Mouse (Mus musculus): ENCODE measurements around the gene Polr2a. TPM values are rescaled to one million over a fixed set of nuclear protein-coding genes. Genes with fewer than 3 reads are reported as not detected.

The Polr2a gene
- polyA plus RNA-seq, 1 experiment from 2014 or later = 29.0 TPM

DNA sequence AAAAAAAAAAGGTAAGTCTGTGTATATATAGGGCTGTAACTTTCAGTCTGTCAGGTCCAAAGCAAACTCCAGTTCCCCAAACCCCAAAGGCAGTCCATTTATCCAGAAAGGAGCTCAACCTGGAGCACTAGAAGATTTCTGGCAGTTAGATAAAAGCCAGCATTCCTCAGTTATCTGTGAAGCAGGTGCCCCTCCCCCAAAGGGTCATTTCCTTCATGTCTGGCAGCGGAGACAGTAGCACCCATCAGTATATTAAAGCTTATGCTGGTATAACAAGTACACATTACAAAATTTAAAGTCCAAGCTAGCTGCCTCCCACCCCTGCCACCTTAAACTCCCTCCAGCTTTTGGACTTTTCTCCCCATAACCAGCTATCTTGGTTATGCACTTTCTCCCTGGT lies 58.8 kb downstream of the Polr2a start:
- Histone ChIP-seq H3K4me1 (ENCODE audit: control insufficient read depth, insufficient read depth, low read length) (peaks cover 17% of the 10 kb centered on the region), H3K9ac (ENCODE audit: low read depth, low read length) (no peak overlapping the region; the same call in 1 of the 2 replicates), H3K27ac (ENCODE audit: low read depth, low read length) (no peak overlapping the region), H3K4me2 (peak overlapping the region; percentile 3; the same call in 1 of the 2 replicates), H3K36me3 (ENCODE audit: control insufficient read depth, insufficient read depth, low read length) (no peaks in the 10 kb centered on the region), H3K9me3 (replicated peaks; ENCODE audit: control insufficient read depth, low read length) (no peaks in the 10 kb centered on the region), H3K4me3 (ENCODE audit: low read depth, low read length) (no peak overlapping the region), H3K27me3 (ENCODE audit: control insufficient read depth, insufficient read depth, low read length) (no peaks in the 10 kb centered on the region)
- 16% methylated on average over 1 of the region's 1 CpGs for WGBS (ENCODE audit: insufficient replicate concordance)
- no peak for ATAC-seq (replicated peaks; ENCODE audit: insufficient number of reproducible peaks, low FRiP score, low TSS enrichment)

DNA sequence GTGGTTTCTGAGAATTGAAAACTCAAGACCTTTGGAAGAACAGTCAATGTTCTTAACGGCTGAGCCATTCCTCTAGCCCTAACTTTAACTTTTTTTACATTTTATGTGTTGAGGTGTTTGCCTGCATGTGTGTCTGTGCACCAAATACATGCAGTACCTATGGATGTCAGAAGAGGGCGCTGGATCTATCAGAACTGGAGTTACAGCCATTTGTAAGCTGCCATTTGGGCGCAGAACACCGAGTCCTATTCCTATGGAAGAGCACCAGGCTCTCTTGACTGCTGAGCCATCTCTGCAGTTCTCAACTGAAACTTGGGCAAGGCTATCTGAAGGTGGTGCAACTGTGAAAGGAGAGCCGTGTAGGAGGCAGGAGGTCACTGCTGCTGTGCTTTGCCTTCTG lies 59.9 kb downstream of the Polr2a start:
- H3K4me3 ChIP-seq (ENCODE audit: low read depth, low read length) = no peak overlapping the region
- H3K27ac ChIP-seq (ENCODE audit: low read depth, low read length) = no peak overlapping the region
- H3K36me3 ChIP-seq (ENCODE audit: control insufficient read depth, insufficient read depth, low read length) = no peaks in the 10 kb centered on the region
- no peak overlapping the region for H3K9ac ChIP-seq (ENCODE audit: low read depth, low read length)
- H3K9me3 ChIP-seq (replicated peaks; ENCODE audit: control insufficient read depth, low read length) = no peaks in the 10 kb centered on the region
- 72% methylated on average over 5 of the region's 5 CpGs for WGBS (ENCODE audit: insufficient replicate concordance)
- no peaks in the 10 kb centered on the region for H3K27me3 ChIP-seq (ENCODE audit: control insufficient read depth, insufficient read depth, low read length)
- H3K4me2 ChIP-seq = no peak overlapping the region
- no peak for ATAC-seq (replicated peaks; ENCODE audit: insufficient number of reproducible peaks, low FRiP score, low TSS enrichment)
- peaks cover 17% of the 10 kb centered on the region for H3K4me1 ChIP-seq (ENCODE audit: control insufficient read depth, insufficient read depth, low read length)

- no peaks in the 10 kb centered on the region for H3K9me3 ChIP-seq (replicated peaks; ENCODE audit: control insufficient read depth, low read length)
- ATAC-seq (replicated peaks; ENCODE audit: insufficient number of reproducible peaks, low FRiP score, low TSS enrichment) = no peak
- peaks cover 20% of the 10 kb centered on the region for H3K4me1 ChIP-seq (ENCODE audit: control insufficient read depth, insufficient read depth, low read length)
- no peak overlapping the region for H3K27ac ChIP-seq (ENCODE audit: low read depth, low read length)
- 81% methylated on average over 3 of the region's 3 CpGs for WGBS (ENCODE audit: insufficient replicate concordance)
- no peaks in the 10 kb centered on the region for H3K36me3 ChIP-seq (ENCODE audit: control insufficient read depth, insufficient read depth, low read length)
- no peak overlapping the region for H3K4me2 ChIP-seq
- no peak overlapping the region for H3K4me3 ChIP-seq (ENCODE audit: low read depth, low read length)
- H3K9ac ChIP-seq (ENCODE audit: low read depth, low read length) = no peak overlapping the region
- H3K27me3 ChIP-seq (ENCODE audit: control insufficient read depth, insufficient read depth, low read length) = no peaks in the 10 kb centered on the region
These were observed 61.0 kb downstream of the Polr2a start for GRCm38 (mm10) chr11:69697396-69697795.

GRCm38 (mm10) chr11:69695361-69696181 lies 62.9 kb downstream of the Polr2a start, which contains the start of the genes Tnfsf12 and Tnfsfm13:
Tnfsf12 (minus strand) TSS chr11:69695849.
Tnfsfm13 (minus strand) TSS chr11:69696098.
- peak within 1 kb of the TSS; percentile 64 for H3K27ac ChIP-seq (ENCODE audit: low read depth, low read length)
- peak within 1 kb of the TSS; percentile 62 for H3K4me3 ChIP-seq (ENCODE audit: low read depth, low read length)
- H3K27me3 ChIP-seq (ENCODE audit: control insufficient read depth, insufficient read depth, low read length) = no peaks in the 10 kb centered on the region
- peak within 1 kb of the TSS; percentile 83 for H3K4me2 ChIP-seq
- peak within 1 kb of the TSS; percentile 85 for H3K9ac ChIP-seq (ENCODE audit: low read depth, low read length)
- ATAC-seq (replicated peaks; ENCODE audit: insufficient number of reproducible peaks, low FRiP score, low TSS enrichment) = peak; percentile 66; the same call in 1 of the 2 replicates
- H3K36me3 ChIP-seq (ENCODE audit: control insufficient read depth, insufficient read depth, low read length) = no peaks in the 10 kb centered on the region
- H3K4me1 ChIP-seq (ENCODE audit: control insufficient read depth, insufficient read depth, low read length) = peaks cover 20% of the 10 kb centered on the region
- under 1% methylated on average over 40 of the region's 41 CpGs for WGBS (ENCODE audit: insufficient replicate concordance)
- no peaks in the 10 kb centered on the region for H3K9me3 ChIP-seq (replicated peaks; ENCODE audit: control insufficient read depth, low read length)

GRCm38 (mm10) chr11:69695046-69695360 lies 63.4 kb downstream of the Polr2a start:
- Histone ChIP-seq H3K27me3 (ENCODE audit: control insufficient read depth, insufficient read depth, low read length) (no peaks in the 10 kb centered on the region), H3K4me3 (ENCODE audit: low read depth, low read length) (peak overlapping the region; percentile 62), H3K27ac (ENCODE audit: low read depth, low read length) (peak overlapping the region; percentile 64), H3K9me3 (replicated peaks; ENCODE audit: control insufficient read depth, low read length) (no peaks in the 10 kb centered on the region), H3K9ac (ENCODE audit: low read depth, low read length) (peak overlapping the region; percentile 85; the same call in 1 of the 2 replicates), H3K4me2 (peak overlapping the region; percentile 83), H3K4me1 (ENCODE audit: control insufficient read depth, insufficient read depth, low read length) (peaks cover 18% of the 10 kb centered on the region), H3K36me3 (ENCODE audit: control insufficient read depth, insufficient read depth, low read length) (no peaks in the 10 kb centered on the region)
- ATAC-seq (replicated peaks; ENCODE audit: insufficient number of reproducible peaks, low FRiP score, low TSS enrichment) = no peak
- 25% methylated on average over 6 of the region's 6 CpGs for WGBS (ENCODE audit: insufficient replicate concordance)

DNA sequence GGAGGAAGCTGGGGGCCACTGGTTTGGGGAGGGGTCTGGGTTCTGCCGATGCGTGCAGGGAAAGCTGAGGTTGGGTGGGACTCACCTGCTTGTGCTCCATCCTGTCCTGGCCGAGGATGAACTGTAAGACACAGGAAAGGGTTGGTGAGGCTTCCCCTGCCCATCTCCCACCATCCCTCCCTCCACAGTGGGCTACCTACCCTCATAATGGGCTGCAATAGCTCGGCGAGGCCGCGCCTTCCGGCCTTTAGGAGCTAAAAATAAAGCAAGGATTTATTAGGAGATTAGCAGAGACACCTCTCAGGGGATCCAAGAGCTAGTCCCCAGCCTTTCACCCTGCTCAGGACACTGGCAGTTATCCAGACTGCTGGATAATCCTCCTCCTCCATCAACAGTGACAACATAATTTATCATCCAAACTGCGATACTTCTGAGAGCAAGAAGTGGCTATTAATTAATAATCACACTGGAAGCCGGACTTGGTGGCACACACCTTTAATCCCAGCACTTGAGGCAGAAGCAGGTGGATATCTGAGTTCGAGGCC lies 64.9 kb downstream of the Polr2a start:
- no peak overlapping the region for H3K27ac ChIP-seq (ENCODE audit: low read depth, low read length)

DNA sequence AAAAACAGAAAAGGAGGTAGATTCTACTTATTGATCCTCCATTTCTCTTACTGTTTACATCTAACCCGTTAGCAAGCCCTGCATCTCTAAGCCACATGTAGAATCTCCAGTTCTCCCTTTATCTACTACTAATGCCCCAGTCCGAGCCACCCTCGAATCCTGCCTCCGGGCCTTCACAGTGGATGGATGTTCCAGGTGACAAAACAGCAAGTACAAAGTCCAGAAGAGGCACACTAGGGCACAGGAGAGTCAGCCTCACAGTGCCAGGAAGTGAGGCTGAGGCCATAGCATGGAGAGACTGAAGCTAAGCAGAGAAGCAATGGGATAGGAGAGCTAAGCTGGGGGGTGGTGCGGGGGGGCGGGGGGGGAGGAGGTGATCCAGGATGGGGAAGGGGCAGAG lies 65.6 kb downstream of the Polr2a start:
- Histone ChIP-seq H3K36me3 (ENCODE audit: control insufficient read depth, insufficient read depth, low read length) (no peaks in the 10 kb centered on the region), H3K9me3 (replicated peaks; ENCODE audit: control insufficient read depth, low read length) (no peaks in the 10 kb centered on the region), H3K9ac (ENCODE audit: low read depth, low read length) (no peak overlapping the region), H3K27me3 (ENCODE audit: control insufficient read depth, insufficient read depth, low read length) (no peaks in the 10 kb centered on the region), H3K4me2 (no peak overlapping the region), H3K4me1 (ENCODE audit: control insufficient read depth, insufficient read depth, low read length) (peaks cover 12% of the 10 kb centered on the region), H3K4me3 (ENCODE audit: low read depth, low read length) (no peak overlapping the region), H3K27ac (ENCODE audit: low read depth, low read length) (no peak overlapping the region)
- WGBS (ENCODE audit: insufficient replicate concordance) = 80% methylated on average over 6 of the region's 6 CpGs
- no peak for ATAC-seq (replicated peaks; ENCODE audit: insufficient number of reproducible peaks, low FRiP score, low TSS enrichment)

More for the DNA sequence above, 64.9 kb downstream of the Polr2a start:
- WGBS (ENCODE audit: insufficient replicate concordance) = 55% methylated on average over 11 of the region's 11 CpGs
- H3K36me3 ChIP-seq (ENCODE audit: control insufficient read depth, insufficient read depth, low read length) = no peaks in the 10 kb centered on the region
- no peak for ATAC-seq (replicated peaks; ENCODE audit: insufficient number of reproducible peaks, low FRiP score, low TSS enrichment)
- no peak overlapping the region for H3K4me3 ChIP-seq (ENCODE audit: low read depth, low read length)
- no peak overlapping the region for H3K4me2 ChIP-seq
- H3K9me3 ChIP-seq (replicated peaks; ENCODE audit: control insufficient read depth, low read length) = no peaks in the 10 kb centered on the region
- peaks cover 12% of the 10 kb centered on the region for H3K4me1 ChIP-seq (ENCODE audit: control insufficient read depth, insufficient read depth, low read length)
- H3K27me3 ChIP-seq (ENCODE audit: control insufficient read depth, insufficient read depth, low read length) = no peaks in the 10 kb centered on the region
- H3K9ac ChIP-seq (ENCODE audit: low read depth, low read length) = no peak overlapping the region

- no peak overlapping the region for H3K4me2 ChIP-seq
- ATAC-seq (replicated peaks; ENCODE audit: insufficient number of reproducible peaks, low FRiP score, low TSS enrichment) = no peak
- peaks cover 12% of the 10 kb centered on the region for H3K4me1 ChIP-seq (ENCODE audit: control insufficient read depth, insufficient read depth, low read length)
- no peak overlapping the region for H3K27ac ChIP-seq (ENCODE audit: low read depth, low read length)
- no peaks in the 10 kb centered on the region for H3K9me3 ChIP-seq (replicated peaks; ENCODE audit: control insufficient read depth, low read length)
- no peak overlapping the region for H3K9ac ChIP-seq (ENCODE audit: low read depth, low read length)
- 70% methylated on average over 9 of the region's 9 CpGs for WGBS (ENCODE audit: insufficient replicate concordance)
- H3K4me3 ChIP-seq (ENCODE audit: low read depth, low read length) = no peak overlapping the region
- H3K36me3 ChIP-seq (ENCODE audit: control insufficient read depth, insufficient read depth, low read length) = no peaks in the 10 kb centered on the region
- no peaks in the 10 kb centered on the region for H3K27me3 ChIP-seq (ENCODE audit: control insufficient read depth, insufficient read depth, low read length)
These were observed 66.1 kb downstream of the Polr2a start for GRCm38 (mm10) chr11:69692196-69692811.

All from heart, embryonic 11.5 days (tissue).